Mouse (Mus musculus): Measurements from ENCODE around the gene Umod. TPM values are rescaled to one million over a fixed set of nuclear protein-coding genes. Genes with fewer than 3 reads are reported as not detected.

The Umod gene
- polyA plus RNA-seq, 1 experiment from 2014 or later: not detected

- TF ChIP-seq EP300 (IDR thresholded peaks at IDR 0.05; ENCODE audit: low read depth) (no peak), CTCF (IDR thresholded peaks at IDR 0.05; ENCODE audit: low read depth) (no peak)
- ATAC-seq: no peak
- no peak for DNase-seq
Observed at GRCm38 (mm10) chr7:119522385-119522784, 43.3 kb upstream of the Umod start.

GRCm38 (mm10) chr7:119521816-119522215 is 42.7 kb upstream of the Umod start:
- H3K9ac ChIP-seq (replicated peaks): no peak overlapping the region
- WGBS (ENCODE audit: insufficient replicate concordance): 51% methylated on average over 3 of the region's 3 CpGs
- no peak for TF ChIP-seq CTCF (IDR thresholded peaks at IDR 0.05; ENCODE audit: low read depth)

More at GRCm38 (mm10) chr7:119522385-119522784, 43.3 kb upstream of the Umod start:
- 74% methylated on average over 1 of the region's 1 CpGs for whole genome bisulfite sequencing (ENCODE audit: insufficient replicate concordance)
- H3K27me3 ChIP-seq (ENCODE audit: insufficient read depth, low read length): no peaks in the 10 kb centered on the region
- H3K4me2 ChIP-seq (ENCODE audit: low read depth, low read length): no peak overlapping the region
- H3K4me1 ChIP-seq (ENCODE audit: insufficient read depth): peaks cover 6% of the 10 kb centered on the region; the same call in 1 of the 2 replicates
- H3K4me3 ChIP-seq (ENCODE audit: low read depth, low read length): no peak overlapping the region
- no peak overlapping the region for H3K9ac ChIP-seq (replicated peaks)
- no peaks in the 10 kb centered on the region for H3K9me3 ChIP-seq (ENCODE audit: low read length)
- no peaks in the 10 kb centered on the region for H3K36me3 ChIP-seq (replicated peaks; ENCODE audit: insufficient read depth, low read length)
- H3K27ac ChIP-seq (ENCODE audit: low read depth): no peak overlapping the region

GRCm38 (mm10) chr7:119519654-119520053 is 40.6 kb upstream of the Umod start:
- ATAC-seq: peak; percentile 62
- Histone ChIP-seq H3K27ac (ENCODE audit: low read depth) (no peak overlapping the region), H3K4me3 (ENCODE audit: low read depth, low read length) (no peak overlapping the region), H3K36me3 (replicated peaks; ENCODE audit: insufficient read depth, low read length) (no peaks in the 10 kb centered on the region), H3K4me1 (ENCODE audit: insufficient read depth) (peaks cover 9% of the 10 kb centered on the region; the same call in 1 of the 2 replicates), H3K4me2 (ENCODE audit: low read depth, low read length) (no peak overlapping the region), H3K9ac (replicated peaks) (no peak overlapping the region), H3K9me3 (ENCODE audit: low read length) (no peaks in the 10 kb centered on the region), H3K27me3 (ENCODE audit: insufficient read depth, low read length) (no peaks in the 10 kb centered on the region)
- WGBS (ENCODE audit: insufficient replicate concordance): 50% methylated on average over 5 of the region's 5 CpGs
- DNase-seq: peak; percentile 80
- TF ChIP-seq EP300 (IDR thresholded peaks at IDR 0.05; ENCODE audit: low read depth) (no peak), CTCF (IDR thresholded peaks at IDR 0.05; ENCODE audit: low read depth) (peak; percentile 88)

More at GRCm38 (mm10) chr7:119521816-119522215, 42.7 kb upstream of the Umod start:
- H3K4me3 ChIP-seq (ENCODE audit: low read depth, low read length): no peak overlapping the region
- DNase-seq (peak; percentile 19), ATAC-seq (peak; percentile 68)
- no peak overlapping the region for H3K4me2 ChIP-seq (ENCODE audit: low read depth, low read length)
- peaks cover 6% of the 10 kb centered on the region; the same call in 1 of the 2 replicates for H3K4me1 ChIP-seq (ENCODE audit: insufficient read depth)
- H3K27ac ChIP-seq (ENCODE audit: low read depth): no peak overlapping the region
- H3K36me3 ChIP-seq (replicated peaks; ENCODE audit: insufficient read depth, low read length): no peaks in the 10 kb centered on the region
- no peaks in the 10 kb centered on the region for H3K27me3 ChIP-seq (ENCODE audit: insufficient read depth, low read length)
- no peaks in the 10 kb centered on the region for H3K9me3 ChIP-seq (ENCODE audit: low read length)

- no peak within 1 kb of the TSS for H3K4me3 ChIP-seq (ENCODE audit: low read depth, low read length)
- H3K4me1 ChIP-seq (ENCODE audit: insufficient read depth): peaks cover 9% of the 10 kb centered on the region; the same call in 1 of the 2 replicates
- no peaks in the 10 kb centered on the region for H3K27me3 ChIP-seq (ENCODE audit: insufficient read depth, low read length)
- DNase-seq (no peak), ATAC-seq (no peak)
- no peak within 1 kb of the TSS for H3K27ac ChIP-seq (ENCODE audit: low read depth)
- H3K9me3 ChIP-seq (ENCODE audit: low read length): no peaks in the 10 kb centered on the region
- H3K36me3 ChIP-seq (replicated peaks; ENCODE audit: insufficient read depth, low read length): no peaks in the 10 kb centered on the region
- no peak within 1 kb of the TSS for H3K4me2 ChIP-seq (ENCODE audit: low read depth, low read length)
- 66% methylated on average over 5 of the region's 5 CpGs for WGBS (ENCODE audit: insufficient replicate concordance)
- no peak within 1 kb of the TSS for H3K9ac ChIP-seq (replicated peaks)
- TF ChIP-seq CTCF (IDR thresholded peaks at IDR 0.05; ENCODE audit: low read depth): no peak
- no peak for TF ChIP-seq EP300 (IDR thresholded peaks at IDR 0.05; ENCODE audit: low read depth)
Observed at GRCm38 (mm10) chr7:119519163-119519562, 40.1 kb upstream of the Umod start, which contains the start of gene Acsm5. Acsm5 (plus strand) TSS chr7:119519463.

DNA sequence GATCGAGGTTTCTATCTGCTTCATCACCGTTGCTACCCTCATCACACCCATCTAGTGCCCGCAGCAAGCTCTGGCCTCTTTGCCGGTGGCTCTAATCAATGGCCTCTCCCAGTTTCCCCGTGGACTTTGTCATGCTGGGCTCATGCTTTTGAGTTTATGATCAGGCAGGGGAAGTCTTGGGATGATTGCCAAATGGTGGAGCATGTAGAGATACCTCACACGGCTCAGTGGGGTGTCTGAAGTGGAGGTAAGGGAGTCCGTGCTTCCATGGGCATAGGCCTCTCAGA is 37.1 kb upstream of the Umod start:
- TF ChIP-seq EP300 (IDR thresholded peaks at IDR 0.05; ENCODE audit: low read depth) (no peak), CTCF (IDR thresholded peaks at IDR 0.05; ENCODE audit: low read depth) (no peak)
- Histone ChIP-seq H3K9ac (replicated peaks) (no peak overlapping the region), H3K4me2 (ENCODE audit: low read depth, low read length) (no peak overlapping the region), H3K4me1 (ENCODE audit: insufficient read depth) (peaks cover 4% of the 10 kb centered on the region; the same call in 1 of the 2 replicates), H3K27me3 (ENCODE audit: insufficient read depth, low read length) (no peaks in the 10 kb centered on the region), H3K27ac (ENCODE audit: low read depth) (no peak overlapping the region), H3K4me3 (ENCODE audit: low read depth, low read length) (no peak overlapping the region), H3K36me3 (replicated peaks; ENCODE audit: insufficient read depth, low read length) (no peaks in the 10 kb centered on the region), H3K9me3 (ENCODE audit: low read length) (no peaks in the 10 kb centered on the region)
- ATAC-seq (no peak), DNase-seq (no peak)
- WGBS (ENCODE audit: insufficient replicate concordance): 65% methylated on average over 7 of the region's 7 CpGs

GRCm38 (mm10) chr7:119515492-119516271 is 36.6 kb upstream of the Umod start:
- DNase-seq: peak; percentile 49
- peaks cover 4% of the 10 kb centered on the region; the same call in 1 of the 2 replicates for H3K4me1 ChIP-seq (ENCODE audit: insufficient read depth)
- TF ChIP-seq CTCF (IDR thresholded peaks at IDR 0.05; ENCODE audit: low read depth) (peak; percentile 71), EP300 (IDR thresholded peaks at IDR 0.05; ENCODE audit: low read depth) (no peak)
- WGBS (ENCODE audit: insufficient replicate concordance): 59% methylated on average over 10 of the region's 10 CpGs
- no peaks in the 10 kb centered on the region for H3K9me3 ChIP-seq (ENCODE audit: low read length)
- ATAC-seq: no peak
- no peak overlapping the region for H3K4me3 ChIP-seq (ENCODE audit: low read depth, low read length)
- H3K27me3 ChIP-seq (ENCODE audit: insufficient read depth, low read length): no peaks in the 10 kb centered on the region
- no peak overlapping the region for H3K27ac ChIP-seq (ENCODE audit: low read depth)
- H3K36me3 ChIP-seq (replicated peaks; ENCODE audit: insufficient read depth, low read length): no peaks in the 10 kb centered on the region
- no peak overlapping the region for H3K4me2 ChIP-seq (ENCODE audit: low read depth, low read length)
- H3K9ac ChIP-seq (replicated peaks): no peak overlapping the region

Measured in liver, postnatal 0 days (tissue).